17 mouse cellular contexts compared by ENCODE assay signal in genomic region chr1:63628211-63628610, GRCm38 (mm10). TPM values are rescaled to one million over a fixed set of nuclear protein-coding genes. Genes with fewer than 3 reads are reported as not detected.
DNase-seq lines count a peak whose midpoint lies in the region; ATAC-seq and TF ChIP-seq lines count a peak whose summit lies in the region.
"Had no signal": no experiment of that assay in that cellular context is flagged by ENCODE, and none has a peak within 500 bp of the region (broad histone marks: within the 10 kb centered on the region; RNA-seq: fewer than 3 reads in every experiment).

No protein-coding gene starts in this region.

- no peak for TF ChIP-seq EP300 in lung, postnatal 0 days (IDR thresholded peaks at IDR 0.05)

- H3K27me3 ChIP-seq in forebrain, embryonic 14.5 days (replicated peaks; ENCODE audit: control insufficient read depth, insufficient read depth, low read length), result no peaks in the 10 kb centered on the region
- H3K27me3 ChIP-seq in forebrain, embryonic 10.5 days (ENCODE audit: poor library complexity, severe bottlenecking), result no peaks in the 10 kb centered on the region
- H3K27me3 ChIP-seq in lung, postnatal 0 days (replicated peaks; ENCODE audit: insufficient read depth, low read length), result no peaks in the 10 kb centered on the region
- H3K27me3 ChIP-seq: heart, embryonic 13.5 days had no signal

- no peaks in the 10 kb centered on the region for H3K36me3 ChIP-seq in forebrain, embryonic 14.5 days (ENCODE audit: control insufficient read depth, insufficient read depth, low read length)
- no peaks in the 10 kb centered on the region for H3K36me3 ChIP-seq in forebrain, embryonic 10.5 days (replicated peaks)
- no peaks in the 10 kb centered on the region for H3K36me3 ChIP-seq in lung, postnatal 0 days (ENCODE audit: insufficient read depth, low read length)
- H3K36me3 ChIP-seq: heart, embryonic 13.5 days had no signal

- DNase-seq in forebrain, embryonic 14.5 days (ENCODE audit: low spot score), result peak; percentile 6
- DNase-seq in forebrain, embryonic 10.5 days (ENCODE audit: extremely low spot score, low spot score), result no peak
- peak; percentile 9 for DNase-seq in lung, postnatal 14 days
- no peak for DNase-seq in lung, postnatal 0 days (ENCODE audit: low spot score)
- DNase-seq in gastrocnemius, postnatal 25 days, result peak; percentile 79
- DNase-seq in skeletal muscle tissue, adult 2 months (ENCODE audit: low read depth, low spot score), result peak; percentile 56
- no peak for DNase-seq in right cerebral cortex, postnatal 36 days (ENCODE audit: low spot score in 2 of 2)
- no peak for DNase-seq in ovary, adult 18-20 months (ENCODE audit: low spot score)
- DNase-seq: cerebellum, adult 8-10 months; midbrain, embryonic 14.5 days had no signal

- H3K4me2 ChIP-seq in forebrain, embryonic 14.5 days (ENCODE audit: low read length), result no peak overlapping the region
- no peak overlapping the region for H3K4me2 ChIP-seq in lung, postnatal 0 days (replicated peaks; ENCODE audit: low read depth, low read length)
- H3K4me2 ChIP-seq: heart, embryonic 13.5 days had no signal

- TF ChIP-seq CTCF in lung, postnatal 0 days (IDR thresholded peaks at IDR 0.05), result no peak

- no peak overlapping the region for H3K27ac ChIP-seq in forebrain, embryonic 14.5 days (ENCODE audit: low read depth, low read length)
- no peak overlapping the region for H3K27ac ChIP-seq in forebrain, embryonic 10.5 days
- H3K27ac ChIP-seq in lung, postnatal 0 days (ENCODE audit: low read length), result no peak overlapping the region
- H3K27ac ChIP-seq: heart, embryonic 13.5 days; liver, embryonic 14.5 days had no signal

- ATAC-seq in forebrain, embryonic 14.5 days, result no peak
- ATAC-seq in lung, postnatal 0 days, result no peak
- ATAC-seq: intestine, embryonic 16.5 days had no signal

- no peaks in the 10 kb centered on the region for H3K4me1 ChIP-seq in forebrain, embryonic 14.5 days (ENCODE audit: control insufficient read depth, insufficient read depth, low read length)
- no peaks in the 10 kb centered on the region for H3K4me1 ChIP-seq in forebrain, embryonic 10.5 days
- H3K4me1 ChIP-seq in lung, postnatal 0 days (ENCODE audit: insufficient read depth, low read depth, low read length), result no peaks in the 10 kb centered on the region
- H3K4me1 ChIP-seq: heart, embryonic 13.5 days had no signal

- no peak overlapping the region for H3K9ac ChIP-seq in forebrain, embryonic 14.5 days (ENCODE audit: low read length)
- no peak overlapping the region for H3K9ac ChIP-seq in lung, postnatal 0 days (replicated peaks; ENCODE audit: low read depth)
- H3K9ac ChIP-seq: heart, embryonic 13.5 days; liver, embryonic 14.5 days had no signal

- 70% methylated on average over 2 of the region's 2 CpGs for WGBS in forebrain, embryonic 14.5 days
- WGBS in forebrain, embryonic 10.5 days, result 69% methylated on average over 2 of the region's 2 CpGs
- WGBS in lung, postnatal 0 days, result 49% methylated on average over 2 of the region's 2 CpGs

- no peak overlapping the region for H3K4me3 ChIP-seq in forebrain, embryonic 14.5 days (ENCODE audit: low read depth, low read length)
- H3K4me3 ChIP-seq in forebrain, embryonic 10.5 days, result no peak overlapping the region
- H3K4me3 ChIP-seq in lung, postnatal 0 days (ENCODE audit: low read depth, low read length), result no peak overlapping the region
- H3K4me3 ChIP-seq: heart, embryonic 13.5 days had no signal

- H3K9me3 ChIP-seq in forebrain, embryonic 14.5 days (replicated peaks; ENCODE audit: control insufficient read depth, low read length), result no peaks in the 10 kb centered on the region
- H3K9me3 ChIP-seq in forebrain, embryonic 10.5 days, result peaks cover 10% of the 10 kb centered on the region
- no peaks in the 10 kb centered on the region for H3K9me3 ChIP-seq in lung, postnatal 0 days (ENCODE audit: low read length)

RNA-seq across cellular contexts. Expression of gene Gm39653, which starts 12.4 kb away (rescaled TPM):
- polyA plus RNA-seq in forebrain, embryonic 14.5 days (2014; fragmentation: Nextera tagmentation; extraction: Ambion mirVana), result not detected in 2 replicates
- polyA plus RNA-seq in forebrain, embryonic 10.5 days (2016; fragmentation: Nextera tagmentation; extraction: Ambion mirVana), result not detected in 2 replicates
- not detected in 2 replicates for polyA plus RNA-seq in lung, postnatal 0 days (2015; fragmentation: Nextera tagmentation; extraction: Ambion mirVana)
- total RNA-seq in gastrocnemius, postnatal 25 days (2021), result not detected
- total RNA-seq: adrenal gland, postnatal 36 days; layer of hippocampus, adult 18-20 months had no signal
- polyA plus RNA-seq: C2C12; heart, embryonic 13.5 days; intestine, embryonic 16.5 days; liver, embryonic 14.5 days; midbrain, embryonic 14.5 days; urinary bladder, adult 2 months had no signal

RNA-seq across cellular contexts. Expression of gene Dytn, which starts 58.5 kb away (rescaled TPM):
- polyA plus RNA-seq in forebrain, embryonic 14.5 days (2014; fragmentation: Nextera tagmentation; extraction: Ambion mirVana), result not detected in 2 replicates
- polyA plus RNA-seq in forebrain, embryonic 10.5 days (2016; fragmentation: Nextera tagmentation; extraction: Ambion mirVana), result not detected in 2 replicates
- not detected in 2 replicates for polyA plus RNA-seq in lung, postnatal 0 days (2015; fragmentation: Nextera tagmentation; extraction: Ambion mirVana)
- not detected for total RNA-seq in gastrocnemius, postnatal 25 days (2021)
- total RNA-seq: adrenal gland, postnatal 36 days had no signal
- polyA plus RNA-seq: C2C12; heart, embryonic 13.5 days; intestine, embryonic 16.5 days; liver, embryonic 14.5 days; midbrain, embryonic 14.5 days had no signal

Comparison
In these comparisons a context has a peak if more than half of its experiments do, and no peak if none do; other contexts are left out.
1. DNase-seq: peak in forebrain, embryonic 14.5 days (single experiment), lung, postnatal 14 days (single experiment), gastrocnemius, postnatal 25 days (single experiment) and skeletal muscle tissue, adult 2 months (single experiment); none in forebrain, embryonic 10.5 days (single experiment), lung, postnatal 0 days (single experiment), right cerebral cortex, postnatal 36 days (0 of 2) and ovary, adult 18-20 months (single experiment).